Mouse (Mus musculus) lung, embryonic 16.5 days (tissue): Measurements from ENCODE around the gene Isy1. TPM values are rescaled to one million over a fixed set of nuclear protein-coding genes. Genes with fewer than 3 reads are reported as not detected.

Experiments used
- ATAC-seq: fragments of 200-750 bp; cut with Nextera tagmentation; 2 replicates; pipeline ENCODE4 v1.8.0; 2017; ENCODE audit warnings: low read depth, mild to moderate bottlenecking, moderate library complexity
- H3K27ac ChIP-seq: fragments of 300-500 bp; sonication (generic); 2 replicates; pipeline ENCODE4 v1.5.1; 2014; ENCODE audit warnings: mild to moderate bottlenecking, control low read depth, low read length
- H3K27me3 ChIP-seq: fragments of 300-500 bp; sonication (generic); 2 replicates; pipeline ENCODE4 v1.6.1; 2014; ENCODE audit warnings: low read depth, low read length, mixed read lengths; ENCODE audit not compliant: control insufficient read depth, insufficient read depth
- H3K36me3 ChIP-seq: fragments of 300-500 bp; sonication (generic); 2 replicates; pipeline ENCODE4 v1.6.1; 2014; ENCODE audit warnings: low read length; ENCODE audit not compliant: control insufficient read depth, insufficient read depth
- H3K4me1 ChIP-seq: fragments of 300-500 bp; sonication (generic); replicated peaks from 2 replicates; pipeline ENCODE4 v1.6.1; 2014; ENCODE audit warnings: low read length, mixed read lengths; ENCODE audit not compliant: control insufficient read depth, insufficient read depth
- H3K4me2 ChIP-seq: fragments of 300-500 bp; sonication (generic); 2 replicates; pipeline ENCODE4 v1.6.1; 2014; ENCODE audit warnings: low read depth, low read length, control low read depth
- H3K4me3 ChIP-seq: fragments of 300-500 bp; sonication (generic); 2 replicates; pipeline ENCODE4 v1.5.1; 2014; ENCODE audit warnings: mild to moderate bottlenecking, low read length, control low read depth
- H3K9ac ChIP-seq: fragments of 300-500 bp; sonication (generic); 2 replicates; pipeline ENCODE4 v1.6.1; 2014; ENCODE audit warnings: low read length, control low read depth
- H3K9me3 ChIP-seq: fragments of 300-500 bp; sonication (generic); 2 replicates; pipeline ENCODE4 v1.6.1; 2016; ENCODE audit warnings: low read length; ENCODE audit not compliant: control insufficient read depth
- WGBS: fragments of 180-500 bp; shearing (Covaris S2); extraction: QIAGEN DNeasy Blood & Tissue Kit; methylation state at CpG from one replicate; pipeline ENCODE4 v1.1.7; 2014; 5-methylcytosine and 5-hydroxymethylcytosine counted together
- polyA plus RNA-seq: library from polyadenylated mRNA; unstranded; fragments of >200 nt; fragmentation: Nextera tagmentation; extraction: Ambion mirVana; gene quantifications from 2 replicates; pipeline ENCODE4 v1.2.1, GENCODE M21; 2015

Gene Isy1
- polyA plus RNA-seq, 1 experiment from 2014 or later, result 47.6 TPM

DNA sequence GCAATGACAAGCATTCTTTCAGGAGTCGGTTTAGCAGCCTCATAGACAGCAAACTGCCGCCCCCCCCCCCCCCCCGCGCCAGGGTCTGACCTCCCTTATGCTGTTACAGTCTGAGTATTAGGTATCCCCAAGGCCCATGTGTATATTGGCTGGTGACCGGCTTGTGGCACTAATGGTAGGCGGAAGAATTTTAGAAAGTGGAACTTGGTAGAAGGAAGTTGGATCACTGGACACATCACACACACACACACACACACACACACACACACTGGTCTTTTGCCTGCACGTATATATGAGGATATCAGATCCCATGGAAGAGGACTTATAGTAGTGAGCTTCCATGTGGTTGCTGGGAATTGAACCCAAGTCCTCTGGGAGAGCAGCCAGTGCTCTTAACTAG, 36.1 kb downstream of the Isy1 start:
- Histone ChIP-seq H3K27ac (no peak overlapping the region), H3K9me3 (no peaks in the 10 kb centered on the region), H3K4me2 (no peak overlapping the region), H3K36me3 (0 out of 2 replicates have a peak, but pooled peaks cover 2% of the 10 kb centered on the region), H3K4me3 (no peak overlapping the region), H3K27me3 (no peaks in the 10 kb centered on the region), H3K4me1 (no peaks in the 10 kb centered on the region), H3K9ac (no peak overlapping the region)
- no peak for ATAC-seq
- 78% methylated on average over 7 of the region's 7 CpGs for WGBS

DNA sequence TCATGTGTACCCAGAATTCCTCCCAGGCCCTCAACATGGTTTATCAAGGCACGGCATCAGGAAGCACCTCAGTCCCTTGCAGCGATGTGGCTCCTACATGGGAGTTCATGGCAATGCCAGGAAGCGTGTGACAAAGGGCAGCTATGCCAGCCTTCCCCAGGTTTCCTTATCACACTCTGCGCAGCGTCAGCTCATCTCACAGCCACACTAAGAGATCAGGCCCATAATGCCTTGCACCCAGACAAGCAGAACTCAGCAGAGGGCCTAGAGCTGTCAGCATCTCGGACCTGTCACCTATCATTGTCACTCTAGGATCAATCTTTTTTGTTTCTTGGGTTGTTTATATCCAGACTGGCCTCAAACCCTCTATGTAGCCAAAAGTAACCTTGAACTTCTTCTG, 39.0 kb downstream of the Isy1 start:
- WGBS, result 79% methylated on average over 6 of the region's 6 CpGs
- Histone ChIP-seq H3K36me3 (0 out of 2 replicates have a peak, but pooled peaks cover 2% of the 10 kb centered on the region), H3K4me3 (no peak overlapping the region), H3K27me3 (no peaks in the 10 kb centered on the region), H3K4me1 (no peaks in the 10 kb centered on the region), H3K9me3 (no peaks in the 10 kb centered on the region), H3K9ac (no peak overlapping the region), H3K27ac (no peak overlapping the region), H3K4me2 (no peak overlapping the region)
- ATAC-seq, result no peak

DNA sequence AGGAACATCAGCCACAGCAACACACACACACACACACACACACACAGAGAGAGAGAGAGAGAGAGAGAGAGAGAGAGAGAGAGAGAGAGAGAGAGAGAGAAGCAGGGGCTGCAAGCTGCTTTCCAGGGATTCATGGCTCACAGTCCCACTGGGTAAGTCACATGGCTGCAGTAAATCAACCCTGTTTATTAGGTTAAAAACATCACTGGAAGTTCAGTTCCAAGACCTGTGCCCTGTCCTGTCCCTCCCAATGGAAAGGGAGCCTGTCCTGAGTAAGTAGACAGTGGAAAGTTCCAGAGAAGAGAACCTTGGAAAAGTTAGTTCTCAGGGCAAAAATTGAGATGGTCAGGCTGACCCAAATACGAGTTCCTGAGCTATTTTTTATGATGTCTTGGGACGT, 41.3 kb downstream of the Isy1 start:
- Histone ChIP-seq H3K36me3 (peaks cover 5% of the 10 kb centered on the region), H3K27me3 (no peaks in the 10 kb centered on the region), H3K4me1 (no peaks in the 10 kb centered on the region), H3K4me2 (no peak overlapping the region), H3K9ac (no peak overlapping the region), H3K4me3 (no peak overlapping the region), H3K9me3 (no peaks in the 10 kb centered on the region), H3K27ac (no peak overlapping the region)
- WGBS, result 27% methylated on average over 2 of the region's 2 CpGs
- no peak for ATAC-seq

- Histone ChIP-seq H3K4me2 (no peak overlapping the region), H3K9ac (no peak overlapping the region), H3K27me3 (no peaks in the 10 kb centered on the region), H3K27ac (no peak overlapping the region), H3K4me3 (no peak overlapping the region), H3K4me1 (no peaks in the 10 kb centered on the region), H3K9me3 (no peaks in the 10 kb centered on the region), H3K36me3 (peaks cover 9% of the 10 kb centered on the region)
- ATAC-seq, result no peak
- WGBS, result 85% methylated on average over 6 of the region's 6 CpGs
Measured at GRCm38 (mm10) chr6:87796251-87796880, 42.2 kb downstream of the Isy1 start.

DNA sequence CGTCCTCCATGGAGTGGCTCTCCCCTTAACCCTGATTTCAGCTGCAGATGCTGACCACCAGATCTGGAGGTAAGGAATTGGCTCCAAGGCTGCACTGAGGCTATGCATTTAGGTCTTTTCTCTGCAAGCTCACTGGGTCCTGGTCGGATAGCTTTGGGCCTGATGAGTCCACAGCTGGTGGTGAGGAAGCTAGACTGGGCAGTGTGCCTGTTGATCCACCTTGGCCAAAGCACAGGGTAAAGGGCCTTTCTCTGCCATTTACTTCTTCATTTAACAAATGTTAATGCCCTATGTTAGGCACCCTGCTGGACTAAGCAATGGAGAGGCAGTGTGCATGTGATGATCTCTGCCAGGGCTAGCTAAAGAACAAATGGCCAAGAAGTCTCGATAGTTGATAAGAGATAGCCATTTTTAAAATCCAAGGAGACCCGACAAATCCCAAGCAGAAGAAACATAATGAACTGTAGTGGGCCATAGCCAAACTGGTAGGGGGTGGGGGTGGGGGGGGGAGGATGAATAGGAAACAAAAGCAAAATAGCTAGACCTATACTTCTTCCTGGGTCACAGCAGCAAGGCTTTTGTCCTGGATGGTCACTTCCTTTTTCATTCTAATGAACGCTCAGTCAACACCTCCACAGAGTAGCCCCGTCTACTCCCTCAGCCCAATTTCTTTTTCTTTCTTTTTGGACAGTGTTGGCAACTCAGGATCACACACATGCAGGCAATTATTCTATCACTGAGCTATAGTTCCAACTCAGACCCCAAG, 43.0 kb downstream of the Isy1 start:
- Histone ChIP-seq H3K27ac (no peak overlapping the region), H3K4me1 (no peaks in the 10 kb centered on the region), H3K4me2 (no peak overlapping the region), H3K27me3 (no peaks in the 10 kb centered on the region), H3K9ac (no peak overlapping the region), H3K36me3 (peaks cover 9% of the 10 kb centered on the region), H3K4me3 (no peak overlapping the region), H3K9me3 (no peaks in the 10 kb centered on the region)
- WGBS, result 73% methylated on average over 6 of the region's 6 CpGs
- no peak for ATAC-seq

GRCm38 (mm10) chr6:87793821-87794510, 44.6 kb downstream of the Isy1 start:
- 90% methylated on average over 10 of the region's 10 CpGs for whole genome bisulfite sequencing
- no peak for ATAC-seq
- Histone ChIP-seq H3K27ac (no peak overlapping the region), H3K27me3 (no peaks in the 10 kb centered on the region), H3K4me1 (peaks cover 7% of the 10 kb centered on the region), H3K9ac (no peak overlapping the region), H3K4me2 (no peak overlapping the region), H3K9me3 (no peaks in the 10 kb centered on the region), H3K4me3 (no peak overlapping the region), H3K36me3 (peaks cover 9% of the 10 kb centered on the region)

DNA sequence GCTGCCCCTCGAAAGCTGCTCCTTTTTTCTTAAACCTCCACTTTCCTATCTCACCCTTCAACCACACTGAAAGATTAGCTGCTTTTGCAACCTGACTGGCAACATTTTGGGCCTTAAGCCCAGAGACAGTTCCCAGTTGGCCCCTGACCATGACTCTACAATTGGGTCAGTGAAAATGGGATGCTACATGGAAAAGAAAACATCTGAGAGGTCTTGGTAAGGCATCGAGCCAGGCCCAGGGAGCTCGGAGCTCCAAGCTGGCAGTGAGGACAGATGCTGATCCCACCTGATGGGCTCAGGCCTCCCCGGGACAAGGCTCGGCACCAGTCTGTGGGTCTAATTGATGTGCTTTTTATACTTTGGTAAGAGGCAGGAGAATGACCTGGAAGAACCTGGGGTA, 46.8 kb downstream of the Isy1 start:
- 86% methylated on average over 5 of the region's 5 CpGs for WGBS
- Histone ChIP-seq H3K27ac (no peak overlapping the region), H3K36me3 (peaks cover 9% of the 10 kb centered on the region), H3K4me2 (no peak overlapping the region), H3K4me1 (peaks cover 12% of the 10 kb centered on the region), H3K27me3 (no peaks in the 10 kb centered on the region), H3K9ac (no peak overlapping the region), H3K9me3 (no peaks in the 10 kb centered on the region), H3K4me3 (no peak overlapping the region)
- no peak for ATAC-seq

DNA sequence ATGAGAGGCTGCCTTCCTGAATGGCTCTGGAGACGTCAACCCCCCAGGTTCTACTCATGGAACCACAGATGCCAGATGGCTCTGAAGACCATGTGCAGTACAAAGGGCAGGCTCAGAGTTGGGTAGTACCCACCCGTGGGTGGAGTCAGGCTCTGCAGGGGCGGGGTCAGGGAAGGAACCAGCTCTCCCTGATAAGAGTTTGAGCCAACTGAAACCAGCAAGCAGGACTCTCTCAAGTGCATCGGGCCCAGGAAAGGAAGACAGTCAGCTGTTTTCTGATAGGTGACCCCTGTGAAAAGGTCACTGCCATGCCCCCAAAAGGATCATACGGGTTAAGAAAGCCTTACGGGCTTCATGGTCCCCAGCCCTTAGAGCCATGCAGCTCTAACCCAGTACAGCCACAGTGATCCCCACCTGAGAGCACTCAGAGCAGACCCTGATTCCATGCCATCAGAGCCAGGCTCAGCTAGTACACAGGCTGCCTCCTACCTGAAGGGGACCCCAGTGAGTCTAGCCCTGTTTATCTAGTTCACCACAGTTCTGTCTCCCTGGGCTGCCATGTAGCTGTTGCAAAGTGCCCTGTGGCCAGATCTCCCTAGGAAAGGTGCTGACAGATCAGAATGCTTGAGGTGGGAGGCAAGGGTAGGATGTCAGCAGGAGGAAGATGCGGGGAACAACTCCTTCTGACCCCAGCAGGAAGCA, 47.7 kb downstream of the Isy1 start:
- H3K27me3 ChIP-seq, result no peaks in the 10 kb centered on the region
- H3K4me3 ChIP-seq, result no peak overlapping the region
- peaks cover 9% of the 10 kb centered on the region for H3K36me3 ChIP-seq
- H3K9me3 ChIP-seq, result no peaks in the 10 kb centered on the region
- H3K4me1 ChIP-seq, result peaks cover 12% of the 10 kb centered on the region
- no peak for ATAC-seq
- WGBS, result 65% methylated on average over 7 of the region's 7 CpGs
- H3K27ac ChIP-seq, result no peak overlapping the region
- no peak overlapping the region for H3K9ac ChIP-seq
- no peak overlapping the region for H3K4me2 ChIP-seq

- H3K27ac ChIP-seq, result peak overlapping the region; percentile 72
- no peak for ATAC-seq
Measured at GRCm38 (mm10) chr6:87789791-87790190, 48.8 kb downstream of the Isy1 start.

More at GRCm38 (mm10) chr6:87789791-87790190, 48.8 kb downstream of the Isy1 start:
- H3K36me3 ChIP-seq, result peaks cover 9% of the 10 kb centered on the region
- H3K4me2 ChIP-seq, result no peak overlapping the region
- 93% methylated on average over 6 of the region's 6 CpGs for WGBS
- peak overlapping the region; percentile 36; the same call in 1 of the 2 replicates for H3K9ac ChIP-seq
- H3K9me3 ChIP-seq, result no peaks in the 10 kb centered on the region
- peaks cover 12% of the 10 kb centered on the region for H3K4me1 ChIP-seq
- no peak overlapping the region for H3K4me3 ChIP-seq
- no peaks in the 10 kb centered on the region for H3K27me3 ChIP-seq
